Mouse (Mus musculus) cortical plate, adult 2 months (tissue): ENCODE data around the gene Olfr1278.

ENCODE experiments used
- CTCF ChIP-seq: fragments of 200-500 bp; IDR thresholded peaks from 2 replicates; pipeline ENCODE4 v1.5.1; 2011; ENCODE audit warnings: mild to moderate bottlenecking, control low read depth, low read length; ENCODE audit not compliant: insufficient read depth; ENCODE audit errors: extremely low read depth
- POLR2A ChIP-seq: fragments of 200-500 bp; IDR thresholded peaks from 2 replicates; pipeline ENCODE4 v1.6.1; 2011; ENCODE audit warnings: mild to moderate bottlenecking, low read length, control low read depth; ENCODE audit not compliant: insufficient read depth; ENCODE audit errors: extremely low read depth

GRCm38 (mm10) chr2:111274006-111274405, 15.9 kb upstream of the Olfr1278 start, which contains the start of gene Olfr1277:
- no peak for TF ChIP-seq POLR2A
- TF ChIP-seq CTCF: no peak
